Mouse (Mus musculus): Measurements from ENCODE around the gene Gm44596. TPM values are rescaled to one million over a fixed set of nuclear protein-coding genes. Genes with fewer than 3 reads are reported as not detected.

Gm44596 gene
- total and polyA plus RNA-seq, 2 experiments from 2014 or later, result not detected

DNA sequence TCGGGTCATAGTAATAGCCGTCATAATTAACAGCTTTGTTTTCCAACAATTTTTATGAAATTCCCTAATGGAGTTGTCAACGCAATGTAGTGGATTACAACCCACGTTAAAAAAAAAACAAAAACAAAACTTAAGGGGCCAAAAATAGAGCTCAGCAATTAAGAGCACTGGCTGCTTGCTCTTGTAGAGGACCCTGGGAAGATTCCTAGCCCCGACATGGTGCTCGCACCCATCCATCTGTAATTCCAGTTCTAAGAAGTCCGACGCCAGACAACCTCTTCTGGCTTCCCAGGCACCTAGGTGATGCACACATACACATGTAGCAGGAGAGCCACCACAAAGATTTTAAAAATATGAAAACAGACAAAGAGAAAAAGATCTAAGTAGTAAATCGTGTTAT, 49.7 kb downstream of the Gm44596 start:
- WGBS, result 20% methylated on average over 9 of the region's 9 CpGs
- no peak for TF ChIP-seq CTCF (IDR thresholded peaks at IDR 0.05)
- H3K4me1 ChIP-seq (ENCODE audit: insufficient read depth, low read length), result no peaks in the 10 kb centered on the region
- H3K9me3 ChIP-seq (ENCODE audit: low read length), result no peaks in the 10 kb centered on the region
- H3K9ac ChIP-seq (replicated peaks; ENCODE audit: low read length, poor library complexity, severe bottlenecking), result peak overlapping the region; percentile 58
- peaks cover 7% of the 10 kb centered on the region; the same call in 1 of the 2 replicates for H3K36me3 ChIP-seq (ENCODE audit: insufficient read depth, low read length)
- DNase-seq (ENCODE audit: low spot score), result no peak
- H3K27ac ChIP-seq (ENCODE audit: low read depth, low read length), result peak overlapping the region; percentile 97
- H3K27me3 ChIP-seq (ENCODE audit: insufficient read depth, low read length), result no peaks in the 10 kb centered on the region
- H3K4me3 ChIP-seq (ENCODE audit: low read depth, low read length), result peak overlapping the region; percentile 43
- peak overlapping the region; percentile 71 for H3K4me2 ChIP-seq (ENCODE audit: low read depth, low read length, poor library complexity, severe bottlenecking)
- ATAC-seq (ENCODE audit: low FRiP score), result no peak

DNA sequence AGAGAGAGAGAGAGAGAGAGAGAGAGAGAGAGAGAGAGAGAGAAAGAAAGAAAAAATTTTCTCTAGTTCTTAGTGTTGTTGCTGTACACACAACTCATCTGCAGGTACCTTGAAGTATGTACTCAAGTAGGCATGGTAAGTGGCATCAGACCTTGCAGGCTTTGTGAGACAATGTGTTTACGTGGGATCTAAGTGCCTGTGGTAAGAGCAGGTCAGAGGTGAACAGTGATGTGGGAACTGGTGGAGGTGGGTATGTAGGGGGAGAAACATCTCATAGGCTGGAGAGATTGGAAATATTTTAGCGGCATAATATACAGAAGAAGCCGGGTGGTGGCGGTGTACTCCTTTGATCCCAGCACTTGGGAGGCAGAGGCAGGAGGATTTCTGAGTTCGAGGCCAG, 52.3 kb downstream of the Gm44596 start:
- H3K4me2 ChIP-seq (ENCODE audit: low read depth, low read length, poor library complexity, severe bottlenecking), result no peak overlapping the region
- no peaks in the 10 kb centered on the region for H3K4me1 ChIP-seq (ENCODE audit: insufficient read depth, low read length)
- ATAC-seq (ENCODE audit: low FRiP score) (no peak), DNase-seq (ENCODE audit: low spot score) (no peak)
- H3K27me3 ChIP-seq (ENCODE audit: insufficient read depth, low read length), result no peaks in the 10 kb centered on the region
- no peak for TF ChIP-seq CTCF (IDR thresholded peaks at IDR 0.05)
- H3K27ac ChIP-seq (ENCODE audit: low read depth, low read length), result no peak overlapping the region
- 95% methylated on average over 5 of the region's 5 CpGs for WGBS
- peaks cover 27% of the 10 kb centered on the region for H3K36me3 ChIP-seq (ENCODE audit: insufficient read depth, low read length)
- H3K4me3 ChIP-seq (ENCODE audit: low read depth, low read length), result no peak overlapping the region
- H3K9me3 ChIP-seq (ENCODE audit: low read length), result no peaks in the 10 kb centered on the region
- no peak overlapping the region for H3K9ac ChIP-seq (replicated peaks; ENCODE audit: low read length, poor library complexity, severe bottlenecking)

DNA sequence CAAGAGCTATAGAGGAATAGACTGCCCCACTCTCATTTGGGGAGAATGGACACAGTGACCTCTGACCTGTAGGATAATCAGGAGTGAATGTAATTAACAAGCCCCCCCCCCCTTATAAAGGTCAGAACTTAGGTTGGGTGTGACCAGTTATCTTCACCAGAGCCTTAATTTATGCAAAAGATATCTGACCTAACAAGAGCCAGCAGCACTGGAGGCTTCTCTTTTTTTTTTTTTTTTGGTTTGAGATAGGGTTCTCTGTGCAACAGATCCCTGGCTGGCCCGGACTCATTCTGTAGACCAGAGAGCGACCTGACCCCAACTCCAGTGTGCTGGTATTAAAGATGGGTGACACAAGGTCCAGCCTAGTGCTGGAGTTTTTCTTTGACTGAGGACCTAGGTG, 54.0 kb downstream of the Gm44596 start:
- ATAC-seq (ENCODE audit: low FRiP score) (no peak), DNase-seq (ENCODE audit: low spot score) (no peak)
- no peak for TF ChIP-seq CTCF (IDR thresholded peaks at IDR 0.05)
- peaks cover 43% of the 10 kb centered on the region for H3K36me3 ChIP-seq (ENCODE audit: insufficient read depth, low read length)
- no peaks in the 10 kb centered on the region for H3K9me3 ChIP-seq (ENCODE audit: low read length)
- no peak overlapping the region for H3K9ac ChIP-seq (replicated peaks; ENCODE audit: low read length, poor library complexity, severe bottlenecking)
- no peaks in the 10 kb centered on the region for H3K4me1 ChIP-seq (ENCODE audit: insufficient read depth, low read length)
- H3K4me2 ChIP-seq (ENCODE audit: low read depth, low read length, poor library complexity, severe bottlenecking), result no peak overlapping the region
- no peaks in the 10 kb centered on the region for H3K27me3 ChIP-seq (ENCODE audit: insufficient read depth, low read length)
- no peak overlapping the region for H3K4me3 ChIP-seq (ENCODE audit: low read depth, low read length)
- H3K27ac ChIP-seq (ENCODE audit: low read depth, low read length), result no peak overlapping the region
- WGBS, result 97% methylated on average over 2 of the region's 2 CpGs

DNA sequence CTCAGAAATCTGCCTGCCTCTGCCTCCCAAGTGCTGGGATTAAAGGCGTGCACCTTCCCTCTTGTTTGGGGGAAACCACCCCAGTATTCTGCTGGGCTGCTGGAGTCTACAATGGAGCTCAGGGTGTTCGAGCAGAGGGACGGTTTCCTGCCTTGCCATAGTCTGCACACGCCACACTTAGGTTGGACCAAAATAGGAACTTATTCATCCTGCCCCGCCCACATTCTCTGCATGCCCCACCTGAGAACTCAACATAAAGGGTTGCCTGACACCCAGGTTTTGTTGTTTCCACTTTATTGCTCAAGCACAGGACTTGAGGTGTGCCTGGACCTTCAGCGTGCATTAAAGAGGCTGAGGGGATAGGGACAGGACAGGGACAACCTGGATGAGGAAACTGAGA, 54.5 kb downstream of the Gm44596 start:
- Histone ChIP-seq H3K27me3 (ENCODE audit: insufficient read depth, low read length) (no peaks in the 10 kb centered on the region), H3K9ac (replicated peaks; ENCODE audit: low read length, poor library complexity, severe bottlenecking) (no peak overlapping the region), H3K4me2 (ENCODE audit: low read depth, low read length, poor library complexity, severe bottlenecking) (no peak overlapping the region), H3K36me3 (ENCODE audit: insufficient read depth, low read length) (peaks cover 48% of the 10 kb centered on the region), H3K27ac (ENCODE audit: low read depth, low read length) (no peak overlapping the region), H3K4me1 (ENCODE audit: insufficient read depth, low read length) (no peaks in the 10 kb centered on the region), H3K4me3 (ENCODE audit: low read depth, low read length) (no peak overlapping the region), H3K9me3 (ENCODE audit: low read length) (no peaks in the 10 kb centered on the region)
- no peak for TF ChIP-seq CTCF (IDR thresholded peaks at IDR 0.05)
- no peak for ATAC-seq (ENCODE audit: low FRiP score)
- 94% methylated on average over 6 of the region's 6 CpGs for WGBS
- no peak for DNase-seq (ENCODE audit: low spot score)

DNA sequence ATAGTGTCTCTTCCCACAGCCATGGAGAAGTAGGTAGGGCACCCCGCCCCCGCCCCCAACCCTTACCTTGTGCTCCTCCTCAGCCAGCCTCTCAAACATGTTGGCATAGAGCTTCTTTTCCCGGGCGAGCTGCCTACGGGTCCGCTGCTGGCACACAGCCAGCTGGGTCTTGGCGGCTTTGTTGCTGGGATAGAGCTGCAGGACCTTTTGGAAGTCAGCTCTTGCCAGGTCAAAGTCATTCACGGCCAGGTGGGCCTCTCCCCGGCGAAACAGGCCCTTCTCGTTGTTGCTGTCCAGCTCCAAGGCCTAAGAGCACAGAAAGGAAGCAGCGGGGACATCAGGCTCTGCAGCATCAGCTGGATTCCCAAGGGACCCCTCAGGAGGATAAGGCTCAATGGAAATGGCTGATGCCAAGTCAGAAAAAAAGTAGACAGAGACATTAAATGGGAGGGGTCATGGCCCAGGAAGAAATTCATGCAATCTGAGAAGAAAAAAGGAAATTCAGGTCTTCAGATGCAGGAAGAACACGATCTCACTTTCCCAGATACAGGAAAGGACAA, 57.1 kb downstream of the Gm44596 start:
- Histone ChIP-seq H3K9ac (replicated peaks; ENCODE audit: low read length, poor library complexity, severe bottlenecking) (no peak overlapping the region), H3K4me2 (ENCODE audit: low read depth, low read length, poor library complexity, severe bottlenecking) (no peak overlapping the region), H3K36me3 (ENCODE audit: insufficient read depth, low read length) (peaks cover 59% of the 10 kb centered on the region), H3K27ac (ENCODE audit: low read depth, low read length) (no peak overlapping the region), H3K27me3 (ENCODE audit: insufficient read depth, low read length) (no peaks in the 10 kb centered on the region), H3K4me3 (ENCODE audit: low read depth, low read length) (no peak overlapping the region), H3K9me3 (ENCODE audit: low read length) (no peaks in the 10 kb centered on the region), H3K4me1 (ENCODE audit: insufficient read depth, low read length) (peaks cover 2% of the 10 kb centered on the region; the same call in 1 of the 2 replicates)
- no peak for DNase-seq (ENCODE audit: low spot score)
- WGBS, result 77% methylated on average over 13 of the region's 13 CpGs
- no peak for ATAC-seq (ENCODE audit: low FRiP score)
- TF ChIP-seq CTCF (IDR thresholded peaks at IDR 0.05), result no peak

DNA sequence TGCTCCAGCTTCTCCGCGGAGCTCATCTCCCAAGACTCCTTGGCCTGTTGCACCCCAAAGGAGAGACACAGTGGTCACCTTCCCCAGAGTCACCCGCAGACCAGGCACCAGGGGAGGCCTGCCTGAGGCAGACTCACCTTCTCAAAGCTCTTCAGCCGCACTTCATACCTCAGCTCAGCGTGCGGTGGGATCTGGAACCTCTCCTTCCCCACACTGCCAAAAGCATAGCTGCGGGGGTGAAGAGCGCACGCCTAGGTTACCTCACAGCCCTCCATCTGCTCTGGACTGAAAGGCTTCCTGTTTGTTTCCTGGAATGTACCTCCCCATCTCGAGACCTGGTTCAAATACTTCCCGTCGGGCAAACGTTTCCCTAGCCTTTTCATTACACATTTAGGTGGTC, 58.3 kb downstream of the Gm44596 start:
- TF ChIP-seq CTCF (IDR thresholded peaks at IDR 0.05), result no peak
- peaks cover 55% of the 10 kb centered on the region for H3K36me3 ChIP-seq (ENCODE audit: insufficient read depth, low read length)
- H3K9me3 ChIP-seq (ENCODE audit: low read length), result no peaks in the 10 kb centered on the region
- ATAC-seq (ENCODE audit: low FRiP score), result no peak
- H3K4me2 ChIP-seq (ENCODE audit: low read depth, low read length, poor library complexity, severe bottlenecking), result no peak overlapping the region
- H3K27ac ChIP-seq (ENCODE audit: low read depth, low read length), result no peak overlapping the region
- DNase-seq (ENCODE audit: low spot score), result no peak
- no peaks in the 10 kb centered on the region for H3K27me3 ChIP-seq (ENCODE audit: insufficient read depth, low read length)
- no peak overlapping the region for H3K4me3 ChIP-seq (ENCODE audit: low read depth, low read length)
- H3K9ac ChIP-seq (replicated peaks; ENCODE audit: low read length, poor library complexity, severe bottlenecking), result no peak overlapping the region
- WGBS, result 92% methylated on average over 13 of the region's 13 CpGs
- H3K4me1 ChIP-seq (ENCODE audit: insufficient read depth, low read length), result peaks cover 2% of the 10 kb centered on the region; the same call in 1 of the 2 replicates

Measured in midbrain, postnatal 0 days (tissue).